8 mouse cellular contexts compared by ENCODE assay signal in the genomic region with DNA sequence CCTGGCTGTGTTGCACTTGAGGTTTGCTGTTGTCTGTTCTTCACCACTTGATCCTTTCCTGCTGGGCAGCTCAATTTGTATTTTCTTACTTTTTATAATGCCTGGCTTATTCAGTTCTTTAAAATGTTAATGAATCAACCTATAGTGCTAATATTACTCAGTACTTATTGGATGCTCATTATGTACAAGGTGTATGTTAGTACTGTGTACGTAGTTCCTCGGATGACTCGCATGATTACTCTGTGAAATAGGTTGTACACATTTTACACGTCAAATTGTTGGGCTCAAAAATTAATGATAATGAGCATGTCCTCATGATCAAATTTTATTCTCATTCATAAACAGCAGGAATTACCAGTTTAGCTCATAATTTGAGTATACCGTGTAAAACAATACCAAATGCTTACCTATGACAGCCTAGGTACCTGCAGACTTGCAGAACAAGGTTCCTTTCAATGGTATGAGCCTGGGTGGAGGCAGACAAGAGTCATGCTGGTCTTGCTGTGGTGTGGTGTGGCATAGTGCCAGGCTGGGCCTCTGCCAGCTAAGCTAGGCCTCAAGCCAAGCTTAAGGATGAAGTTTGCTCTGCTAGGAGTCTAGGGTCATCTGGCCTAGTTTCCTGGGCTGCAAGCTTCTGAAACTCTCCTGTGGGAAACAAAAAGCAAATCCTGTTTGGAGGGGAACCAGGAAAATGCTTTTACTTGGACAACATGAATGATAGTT. TPM values are rescaled to one million over a fixed set of nuclear protein-coding genes. Genes with fewer than 3 reads are reported as not detected.
DNase-seq lines count a peak whose midpoint lies in the region; ATAC-seq and TF ChIP-seq lines count a peak whose summit lies in the region.

No protein-coding gene starts in this region.

- H3K4me1 ChIP-seq in hindbrain, postnatal 0 days (ENCODE audit: insufficient read depth, low read length), result no peaks in the 10 kb centered on the region
- H3K4me1 ChIP-seq in lung, embryonic 14.5 days (ENCODE audit: insufficient read depth), result no peaks in the 10 kb centered on the region
- peaks cover 8% of the 10 kb centered on the region; the same call in 1 of the 2 replicates for H3K4me1 ChIP-seq in stomach, embryonic 16.5 days (ENCODE audit: control insufficient read depth, insufficient read depth, low read length)

- no peaks in the 10 kb centered on the region for H3K36me3 ChIP-seq in hindbrain, postnatal 0 days (ENCODE audit: insufficient read depth, low read length)
- no peaks in the 10 kb centered on the region for H3K36me3 ChIP-seq in lung, embryonic 14.5 days (ENCODE audit: insufficient read depth)
- H3K36me3 ChIP-seq in stomach, embryonic 16.5 days (ENCODE audit: control insufficient read depth, insufficient read depth, low read length), result no peaks in the 10 kb centered on the region

- no peak for TF ChIP-seq CTCF in hindbrain, postnatal 0 days (IDR thresholded peaks at IDR 0.05; ENCODE audit: low read depth)
- no peak for TF ChIP-seq CTCF in lung, embryonic 14.5 days (IDR thresholded peaks at IDR 0.05; ENCODE audit: low read depth)

- H3K9ac ChIP-seq in hindbrain, postnatal 0 days (replicated peaks; ENCODE audit: low read length), result no peak overlapping the region
- H3K9ac ChIP-seq in lung, embryonic 14.5 days, result no peak overlapping the region
- H3K9ac ChIP-seq in stomach, embryonic 16.5 days (ENCODE audit: low read length), result no peak overlapping the region

- H3K27ac ChIP-seq in hindbrain, postnatal 0 days, result no peak overlapping the region
- no peak overlapping the region for H3K27ac ChIP-seq in lung, embryonic 14.5 days (ENCODE audit: low read depth)
- peak overlapping the region; percentile 34; the same call in 1 of the 2 replicates for H3K27ac ChIP-seq in stomach, embryonic 16.5 days (ENCODE audit: low read length)

- peak; percentile 79 for DNase-seq in layer of hippocampus, adult 11-12 months (ENCODE audit: low spot score)
- no peak for DNase-seq in layer of hippocampus, adult 9-10 months (ENCODE audit: low spot score)
- peak; percentile 92 for DNase-seq in adrenal gland, postnatal 14 days
- peak; percentile 98 for DNase-seq in fibroblast of lung, adult 2 months (ENCODE audit: low read depth)
- DNase-seq in hindbrain, postnatal 0 days (ENCODE audit: low spot score), result peak; percentile 78
- DNase-seq in lung, embryonic 14.5 days, result peak; percentile 83
- DNase-seq in c-Kit-positive CD71-positive TER-119-positive erythroid progenitor cells, embryonic 14.5 days (ENCODE audit: low spot score), result no peak

- ATAC-seq in hindbrain, postnatal 0 days, result peak; percentile 83
- peak; percentile 80 for ATAC-seq in lung, embryonic 14.5 days (ENCODE audit: insufficient read depth)
- peak; percentile 79 for ATAC-seq in stomach, embryonic 16.5 days (ENCODE audit: insufficient read depth, low FRiP score)

- 64% methylated on average over 5 of the region's 5 CpGs for WGBS in hindbrain, postnatal 0 days
- WGBS in lung, embryonic 14.5 days, result 86% methylated on average over 5 of the region's 5 CpGs
- 79% methylated on average over 5 of the region's 5 CpGs for WGBS in stomach, embryonic 16.5 days

- no peak overlapping the region for H3K4me3 ChIP-seq in hindbrain, postnatal 0 days (ENCODE audit: low read length)
- H3K4me3 ChIP-seq in lung, embryonic 14.5 days (ENCODE audit: low read depth, low read length), result no peak overlapping the region
- H3K4me3 ChIP-seq in stomach, embryonic 16.5 days (replicated peaks; ENCODE audit: low read length), result no peak overlapping the region

- H3K4me2 ChIP-seq in hindbrain, postnatal 0 days (ENCODE audit: low read depth, low read length), result no peak overlapping the region
- no peak overlapping the region for H3K4me2 ChIP-seq in lung, embryonic 14.5 days
- H3K4me2 ChIP-seq in stomach, embryonic 16.5 days (ENCODE audit: low read depth, low read length), result no peak overlapping the region

- H3K27me3 ChIP-seq in hindbrain, postnatal 0 days (ENCODE audit: insufficient read depth, low read length), result no peaks in the 10 kb centered on the region
- H3K27me3 ChIP-seq in lung, embryonic 14.5 days (ENCODE audit: insufficient read depth, low read length), result no peaks in the 10 kb centered on the region
- no peaks in the 10 kb centered on the region for H3K27me3 ChIP-seq in stomach, embryonic 16.5 days (ENCODE audit: control insufficient read depth, insufficient read depth, low read length)

- H3K9me3 ChIP-seq in hindbrain, postnatal 0 days (ENCODE audit: low read length), result no peaks in the 10 kb centered on the region
- H3K9me3 ChIP-seq in lung, embryonic 14.5 days (ENCODE audit: low read depth, low read length), result no peaks in the 10 kb centered on the region
- no peaks in the 10 kb centered on the region for H3K9me3 ChIP-seq in stomach, embryonic 16.5 days (replicated peaks; ENCODE audit: control insufficient read depth, low read length)

RNA-seq across cellular contexts. Expression of a gene that starts 45.8 kb away (rescaled TPM):
- total RNA-seq in adrenal gland, postnatal 14 days (2021), result 54.8 and 85.5 TPM in 2 replicates
- total RNA-seq in hindbrain, postnatal 0 days (2014; rRNA removed), result 2.1 and 3.1 TPM in 2 replicates
- polyA plus RNA-seq in hindbrain, postnatal 0 days (2015; fragmentation: Nextera tagmentation; extraction: Ambion mirVana), result 2.6 and 2.7 TPM in 2 replicates
- polyA plus RNA-seq in lung, embryonic 14.5 days (2014; fragmentation: Nextera tagmentation; extraction: Ambion mirVana), result 3.7 and 5.6 TPM in 2 replicates
- 17.5 and 19.4 TPM in 2 replicates for polyA plus RNA-seq in stomach, embryonic 16.5 days (2015; fragmentation: Nextera tagmentation; extraction: Ambion mirVana)

Comparison
In these comparisons a context has a peak if more than half of its experiments do, and no peak if none do; other contexts are left out.
1. DNase-seq: peak in layer of hippocampus, adult 11-12 months (single experiment), adrenal gland, postnatal 14 days (single experiment), fibroblast of lung, adult 2 months (single experiment), hindbrain, postnatal 0 days (single experiment) and lung, embryonic 14.5 days (single experiment); none in layer of hippocampus, adult 9-10 months (single experiment) and c-Kit-positive CD71-positive TER-119-positive erythroid progenitor cells, embryonic 14.5 days (single experiment).
2. Peak in every context shown above with its lines, with median percentiles within 50 percentile points of each other: ATAC-seq.